Mouse (Mus musculus) CH12.LX (cell line): ENCODE results near the gene Fahd2a. TPM values are rescaled to one million over a fixed set of nuclear protein-coding genes. Genes with fewer than 3 reads are reported as not detected.

Experiments
- DNase-seq: peaks from one replicate; pipeline ENCODE4 v3.0.0-alpha.2; 2013; ENCODE audit errors: extremely low read depth
- H3K27ac ChIP-seq: 2 replicates; pipeline ENCODE4 v1.5.1; 2012; ENCODE audit warnings: low read depth, mild to moderate bottlenecking, control low read depth, moderate library complexity; ENCODE audit not compliant: insufficient read depth
- H3K27me3 ChIP-seq: replicated peaks from 2 replicates; pipeline ENCODE3; 2012; ENCODE audit warnings: inconsistent platforms
- H3K36me3 ChIP-seq, 2 experiments: replicated peaks in 1 of 2; 2 replicates each; pipeline versions ENCODE3 to v1.6.1; 2012; ENCODE audit warnings: inconsistent platforms in 1 of 2, low read length in 1 of 2, mild to moderate bottlenecking in 1 of 2, mixed read lengths in 1 of 2, moderate library complexity in 1 of 2; ENCODE audit not compliant: control insufficient read depth in 1 of 2, insufficient read depth in 1 of 2
- H3K4me1 ChIP-seq, 2 experiments: 2 replicates each; pipeline ENCODE4 v1.6.1; 2012; ENCODE audit warnings: inconsistent platforms in 1 of 2, moderate library complexity in 1 of 2; ENCODE audit not compliant: insufficient read depth in 2 of 2, control insufficient read depth in 1 of 2
- H3K4me2 ChIP-seq: 2 replicates; pipeline ENCODE4 v1.6.1; 2012; ENCODE audit warnings: low read depth, mild to moderate bottlenecking, control low read depth; ENCODE audit not compliant: poor library complexity, insufficient read depth, severe bottlenecking
- H3K4me3 ChIP-seq, 3 experiments: fragments of 150-350 bp in 1 of 3; sonication (generic) in 1 of 3; replicated peaks in 1 of 3; 2 replicates each; pipeline versions ENCODE3 to v1.5.1; 2011 to 2012; ENCODE audit warnings: low read depth in 2 of 3, low read length in 2 of 3, mild to moderate bottlenecking in 2 of 3, moderate library complexity in 2 of 3, control low read depth in 1 of 3, improper control_type of control experiment in 1 of 3, inconsistent platforms in 1 of 3, mixed read lengths in 1 of 3; ENCODE audit not compliant: poor library complexity in 1 of 3
- H3K79me2 ChIP-seq: replicated peaks from 2 replicates; pipeline ENCODE4 v1.6.1; 2012; ENCODE audit warnings: mild to moderate bottlenecking, moderate library complexity; ENCODE audit not compliant: control insufficient read depth, poor library complexity, insufficient read depth, severe bottlenecking; ENCODE audit errors: extremely low read depth
- H3K9ac ChIP-seq: 2 replicates; pipeline ENCODE4 v1.6.1; 2012; ENCODE audit warnings: low read depth, mild to moderate bottlenecking, control low read depth, moderate library complexity; ENCODE audit not compliant: insufficient read depth
- H3K9me3 ChIP-seq: replicated peaks from 2 replicates; pipeline ENCODE3; 2012; ENCODE audit warnings: low read length, inconsistent platforms, mixed read lengths
- BHLHE40 ChIP-seq: IDR thresholded peaks from 2 replicates; pipeline ENCODE4 v1.6.1; 2011; ENCODE audit warnings: mild to moderate bottlenecking, low read depth, low read length, improper control_type of control experiment
- E2F4 ChIP-seq: IDR thresholded peaks from 2 replicates; pipeline ENCODE4 v1.6.1; 2011; ENCODE audit warnings: low read depth, low read length, improper control_type of control experiment; ENCODE audit not compliant: insufficient replicate concordance
- EP300 ChIP-seq: IDR thresholded peaks from 2 replicates; pipeline ENCODE4 v1.6.1; 2011; ENCODE audit warnings: low read length, improper control_type of control experiment
- ETS1 ChIP-seq: conservative IDR thresholded peaks from 2 replicates; pipeline ENCODE4 v1.6.1; 2012; ENCODE audit warnings: low read depth, mild to moderate bottlenecking, inconsistent platforms, low read length, improper control_type of control experiment, moderate library complexity
- HCFC1 ChIP-seq: IDR thresholded peaks from 2 replicates; pipeline ENCODE4 v1.6.1; 2012; ENCODE audit warnings: low read depth, mild to moderate bottlenecking, inconsistent platforms, low read length, improper control_type of control experiment
- JUN ChIP-seq: IDR thresholded peaks from 2 replicates; pipeline ENCODE4 v1.6.1; 2011; ENCODE audit warnings: low read depth, mild to moderate bottlenecking, low read length, improper control_type of control experiment, moderate library complexity; ENCODE audit not compliant: insufficient read depth
- MAFK ChIP-seq: IDR thresholded peaks from 2 replicates; pipeline ENCODE4 v1.6.1; 2011; ENCODE audit warnings: low read length, improper control_type of control experiment; ENCODE audit not compliant: insufficient replicate concordance
- MAZ ChIP-seq: IDR thresholded peaks from 2 replicates; pipeline ENCODE4 v1.6.1; 2012; ENCODE audit warnings: low read depth, mild to moderate bottlenecking, inconsistent platforms, low read length, improper control_type of control experiment, moderate library complexity
- MXI1 ChIP-seq: IDR thresholded peaks from 2 replicates; pipeline ENCODE4 v1.6.1; 2011; ENCODE audit warnings: mild to moderate bottlenecking, low read depth, low read length, improper control_type of control experiment
- MYC ChIP-seq: IDR thresholded peaks from 2 replicates; pipeline ENCODE4 v1.6.1; 2011; ENCODE audit warnings: low read depth, mild to moderate bottlenecking, improper control_type of control experiment, low read length
- PAX5 ChIP-seq: IDR thresholded peaks from 2 replicates; pipeline ENCODE4 v1.6.1; 2012; ENCODE audit warnings: low read length, inconsistent platforms, mixed read lengths
- POLR2A ChIP-seq: IDR thresholded peaks from 2 replicates; pipeline ENCODE4 v1.6.1; 2011; ENCODE audit warnings: low read depth, mild to moderate bottlenecking, improper control_type of control experiment, low read length
- SMC3 ChIP-seq: IDR thresholded peaks from 2 replicates; pipeline ENCODE4 v1.6.1; 2011; ENCODE audit warnings: low read depth, low read length, improper control_type of control experiment
- ZC3H11A ChIP-seq: IDR thresholded peaks from 2 replicates; pipeline ENCODE4 v1.6.1; 2012; ENCODE audit warnings: low read depth, mild to moderate bottlenecking, inconsistent platforms, low read length, improper control_type of control experiment
- ZKSCAN1 ChIP-seq: IDR thresholded peaks from 2 replicates; pipeline ENCODE4 v1.6.1; 2012; ENCODE audit warnings: low read depth, inconsistent platforms, low read length, improper control_type of control experiment, borderline replicate concordance
- dilution Hi-C: fragments of 300-500 bp; cut with MboI; formaldehyde crosslinking; loops from 2 replicates; pipeline ENCODE4 v1.14.3; 2020; ENCODE audit warnings: low sequenced_read_pairs; ENCODE audit not compliant: extremely low pct_unique_long_range_greater_than_20kb, extremely low pct_ligation_motif_present
- in situ Hi-C: fragments of 300-500 bp; cut with MboI; formaldehyde crosslinking; loops from 3 replicates; pipeline ENCODE4 v1.14.3; 2019; ENCODE audit warnings: low sequenced_read_pairs, low pct_ligation_motif_present, low pct_unique_long_range_greater_than_20kb, mixed read lengths
- polyA plus RNA-seq: library from polyadenylated mRNA; unstranded; fragments of >175 nt; gene quantifications from 2 replicates; pipeline ENCODE4 v1.2.1, GENCODE M21; 2012; ENCODE audit warnings: low read depth; ENCODE audit not compliant: insufficient read length
- total RNA-seq, 2 experiments: library from RNA; depleted of rRNA; stranded (reverse); fragments of 300-350 nt in 1 of 2; fragments of >200 nt in 1 of 2; gene quantifications; 2 replicates each; pipeline ENCODE4 v1.2.3; 2012 to 2014

Gene Fahd2a
- total and polyA plus RNA-seq, 3 experiments = 4.5 to 9.9 (median 6.6) TPM

- no peak overlapping the region for H3K4me3 ChIP-seq
- H3K9me3 ChIP-seq = peaks cover 2% of the 10 kb centered on the region
- H3K27ac ChIP-seq = no peak overlapping the region
- DNase-seq = no peak
- H3K4me1 ChIP-seq = 0 out of 4 replicates have a peak, but pooled peaks cover 0 to 9% of the 10 kb centered on the region in 2 experiments
- no peaks in the 10 kb centered on the region for H3K36me3 ChIP-seq
- H3K79me2 ChIP-seq = no peaks in the 10 kb centered on the region
- H3K4me2 ChIP-seq = no peak overlapping the region
- TF ChIP-seq HCFC1 (no peak), PAX5 (no peak), MYC (no peak), JUN (no peak), E2F4 (no peak), MAZ (no peak), MAFK (no peak), SMC3 (no peak)
- dilution Hi-C loops = no loop called here
- in situ Hi-C loops = loop anchor here (25.0 kb wide), 1 partner anchor 203 kb away; no protein-coding TSS in a partner anchor
- H3K9ac ChIP-seq = no peak overlapping the region
- peaks cover 94% of the 10 kb centered on the region for H3K27me3 ChIP-seq
Observed at GRCm38 (mm10) chr2:127484476-127485170, 40.3 kb upstream of the Fahd2a start.

- Histone ChIP-seq H3K27ac (no peak overlapping the region), H3K9me3 (peaks cover 2% of the 10 kb centered on the region), H3K27me3 (peaks cover 97% of the 10 kb centered on the region), H3K4me1 (0 out of 4 replicates have a peak, but pooled peaks cover 0 to 9% of the 10 kb centered on the region in 2 experiments), H3K79me2 (no peaks in the 10 kb centered on the region), H3K4me3 (no peak overlapping the region)
- no peak for DNase-seq
- in situ Hi-C loops = loop anchor here (25.0 kb wide), 1 partner anchor 204 kb away; no protein-coding TSS in a partner anchor
- TF ChIP-seq ETS1 (no peak), EP300 (no peak), POLR2A (no peak), ZKSCAN1 (no peak), MAZ (no peak), PAX5 (no peak), BHLHE40 (no peak), MXI1 (no peak), JUN (no peak), ZC3H11A (no peak)
- TF ChIP-seq, all 38 proteins: peak for 0
- Histone ChIP-seq H3K4me2 (peak overlapping the region; percentile 1; the same call in 1 of the 2 replicates), H3K9ac (no peak overlapping the region), H3K36me3 (no peaks in the 10 kb centered on the region)
- dilution Hi-C loops = no loop called here
Observed at GRCm38 (mm10) chr2:127483001-127483400, 38.6 kb upstream of the Fahd2a start.
